Mouse (Mus musculus): ENCODE data around the gene Gtf2f2.

Gtf2f2 gene

GRCm38 (mm10) chr14:75859619-75860018 is 151.0 kb downstream of the Gtf2f2 start:
- DNase-seq, result no peak

- DNase-seq, result no peak
These were observed 152.5 kb downstream of the Gtf2f2 start for GRCm38 (mm10) chr14:75858181-75858580.

GRCm38 (mm10) chr14:75855263-75855992 is 155.2 kb downstream of the Gtf2f2 start:
- no peak for DNase-seq

- DNase-seq, result no peak
These were observed 158.6 kb downstream of the Gtf2f2 start for GRCm38 (mm10) chr14:75852016-75852415.

GRCm38 (mm10) chr14:75850819-75851218 is 159.8 kb downstream of the Gtf2f2 start:
- no peak for DNase-seq

- DNase-seq, result no peak
These were observed 160.7 kb downstream of the Gtf2f2 start for GRCm38 (mm10) chr14:75849842-75850568.

- DNase-seq, result no peak
These were observed 161.4 kb downstream of the Gtf2f2 start for GRCm38 (mm10) chr14:75849236-75849635.

- no peak for DNase-seq
These were observed 162.2 kb downstream of the Gtf2f2 start for GRCm38 (mm10) chr14:75848482-75848881.

- no peak for DNase-seq
These were observed 163.0 kb downstream of the Gtf2f2 start for GRCm38 (mm10) chr14:75847669-75848068.

Data from lung, postnatal 14 days (tissue).